Mouse (Mus musculus): ENCODE measurements at regions not wholly inside any gene's neighbourhood (a gene's known extent, or its start where the extent isn't known, plus 50 kb on each side); places are given as distances from the start of the nearest gene placed in this dataset.

DNA sequence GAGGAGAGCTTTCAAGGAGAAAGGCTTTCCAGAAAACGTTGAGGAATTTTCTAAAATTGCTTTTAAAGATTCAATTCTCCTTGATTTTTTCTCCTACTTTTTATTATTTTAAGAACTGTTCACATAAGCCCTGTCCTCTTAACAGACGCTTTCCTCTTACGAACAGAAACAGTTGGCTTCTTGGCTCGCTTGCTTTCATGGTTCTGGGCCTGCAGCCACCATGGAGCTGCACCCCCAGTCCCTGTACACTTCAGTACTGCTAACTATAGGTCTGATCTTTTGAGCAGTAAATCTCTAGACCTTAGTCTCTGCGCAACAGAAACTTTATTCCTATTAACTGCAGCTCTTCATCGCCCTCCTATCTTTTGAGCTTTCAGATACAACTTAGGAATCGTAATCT, 63.8 kb upstream of the Slc22a12 start:
- TF ChIP-seq CTCF (IDR thresholded peaks at IDR 0.05; ENCODE audit: low read depth) = no peak
- no peak for TF ChIP-seq EP300 (IDR thresholded peaks at IDR 0.05; ENCODE audit: low read depth)

All from liver, postnatal 0 days (tissue).